Mouse (Mus musculus) hindlimb bud, embryonic 11.5 days (tissue): ENCODE data around the gene Fam81a.
A peak's percentile ranks its signal among the peaks of the same experiment; 100 is the strongest.

ENCODE experiments used
- DNase-seq: peaks from one replicate; pipeline ENCODE4 v3.0.0-alpha.2; 2012; ENCODE audit warnings: low read depth, low spot score; ENCODE audit errors: extremely low spot score

Fam81a gene

DNA sequence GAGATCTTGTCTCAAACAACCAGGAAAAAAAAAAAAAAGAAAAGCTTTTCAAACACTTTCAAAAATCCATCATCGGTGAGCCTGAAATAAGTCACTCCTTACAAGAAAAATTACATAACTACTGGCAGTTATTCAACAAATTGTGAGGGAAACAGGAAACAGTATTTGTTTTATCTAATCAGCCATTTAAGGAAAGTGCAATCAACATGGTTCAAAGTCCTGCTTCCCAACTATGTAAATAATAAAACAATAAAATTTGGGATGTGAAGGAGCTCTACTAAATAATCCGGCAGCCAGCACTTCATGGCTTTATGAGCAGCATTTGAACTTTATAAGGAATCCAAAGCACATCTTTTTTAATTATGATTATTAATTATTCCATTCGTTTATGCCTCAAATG, 80.3 kb downstream of the Fam81a start:
- DNase-seq: no peak

- DNase-seq: no peak
Measured at GRCm38 (mm10) chr9:70053411-70053810, 88.9 kb downstream of the Fam81a start.

DNA sequence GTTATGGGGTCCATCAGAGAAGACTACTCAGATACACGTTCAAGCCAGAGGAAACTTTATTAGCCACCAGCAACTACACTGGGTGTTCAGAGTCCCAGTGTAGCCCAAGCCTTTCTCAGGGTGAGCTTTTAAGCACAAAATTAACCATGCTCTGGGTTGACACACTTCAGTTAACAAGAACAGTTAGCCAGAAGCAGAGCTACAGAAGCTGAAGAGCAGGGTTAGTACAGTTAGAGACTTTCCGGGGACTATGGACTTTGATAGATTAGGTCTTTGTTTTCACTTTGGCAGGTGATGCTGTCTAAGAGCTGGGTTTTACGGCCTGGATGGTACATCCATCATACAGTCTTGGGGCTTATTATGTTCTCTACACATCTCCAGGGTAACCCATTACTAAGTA, 89.6 kb downstream of the Fam81a start:
- DNase-seq: no peak

- no peak for DNase-seq
Measured at GRCm38 (mm10) chr9:70049839-70050238, 92.5 kb downstream of the Fam81a start.

- DNase-seq: no peak
Measured at GRCm38 (mm10) chr9:70049416-70049783, 93.0 kb downstream of the Fam81a start.

DNA sequence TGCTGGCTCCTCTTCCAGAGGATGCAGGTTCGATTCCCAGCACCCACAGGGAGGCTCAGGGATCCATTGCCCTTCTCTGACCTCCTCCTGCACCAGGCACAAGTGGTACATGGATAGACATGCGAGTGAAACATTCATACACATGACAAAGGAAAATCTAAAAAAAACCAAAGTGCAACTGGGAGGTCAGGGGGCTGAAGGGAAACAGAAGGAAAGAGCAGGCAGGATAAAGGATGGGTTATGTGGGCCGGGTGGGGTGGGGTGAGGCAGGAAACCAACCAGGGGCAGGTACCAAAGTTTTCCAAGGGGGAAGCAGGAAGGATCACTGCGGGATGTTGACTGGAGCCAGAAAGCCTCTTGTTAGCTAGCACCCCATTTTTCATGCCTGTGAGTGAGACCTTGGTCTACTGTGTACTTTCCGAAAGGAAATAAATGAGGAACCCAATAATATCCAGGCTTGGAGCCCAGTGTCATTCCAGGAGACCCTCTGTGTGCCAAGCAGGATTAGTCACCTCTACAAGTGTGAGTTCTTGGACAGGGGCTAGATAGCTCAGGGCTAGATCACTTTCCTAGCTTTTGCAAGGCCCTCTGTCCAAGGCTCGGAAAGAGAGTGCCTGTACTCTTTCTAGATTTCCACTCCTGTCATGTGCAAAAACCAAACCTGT, 93.5 kb downstream of the Fam81a start:
- no peak for DNase-seq

- DNase-seq: no peak
Measured at GRCm38 (mm10) chr9:70048280-70048679, 94.1 kb downstream of the Fam81a start.

DNA sequence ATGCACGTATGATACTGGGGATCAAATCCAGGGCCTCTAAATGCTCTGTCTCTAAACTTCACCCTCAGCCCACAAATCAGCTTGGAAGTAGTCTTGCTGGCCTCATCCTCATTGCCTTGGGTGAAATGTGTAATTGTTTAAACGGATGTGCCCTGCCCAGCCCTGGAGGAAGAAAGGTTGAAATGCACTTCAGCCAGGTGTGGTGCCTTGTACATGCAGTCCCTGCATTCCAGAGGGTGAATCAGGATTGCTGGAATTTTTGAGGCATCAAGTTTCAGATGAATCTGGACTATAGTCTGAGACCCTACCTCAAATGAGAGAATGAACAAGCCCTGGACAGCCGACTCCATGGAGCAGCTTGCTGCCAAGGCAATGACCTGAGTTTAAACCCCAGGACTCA, 94.5 kb downstream of the Fam81a start:
- peak; percentile 33 for DNase-seq

DNA sequence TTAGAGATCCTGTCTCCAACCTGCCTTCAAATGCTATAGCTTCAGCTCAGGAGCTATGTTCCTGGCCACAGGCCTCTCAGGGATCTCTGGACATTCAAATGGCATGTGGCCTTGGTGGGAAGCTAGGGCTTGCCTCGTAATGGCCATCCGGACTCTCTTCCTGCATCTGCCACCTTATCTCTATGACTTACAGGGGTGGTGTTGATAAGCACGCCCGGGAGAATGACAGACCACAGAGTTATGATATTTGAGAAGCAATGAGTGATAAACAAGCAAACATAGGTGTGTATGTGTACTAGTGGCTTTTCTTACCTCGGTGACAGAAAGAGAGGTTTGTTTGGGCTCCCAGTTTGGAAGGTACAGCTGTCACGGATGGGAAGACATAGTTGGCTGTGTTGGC, 96.1 kb downstream of the Fam81a start:
- DNase-seq: no peak

DNA sequence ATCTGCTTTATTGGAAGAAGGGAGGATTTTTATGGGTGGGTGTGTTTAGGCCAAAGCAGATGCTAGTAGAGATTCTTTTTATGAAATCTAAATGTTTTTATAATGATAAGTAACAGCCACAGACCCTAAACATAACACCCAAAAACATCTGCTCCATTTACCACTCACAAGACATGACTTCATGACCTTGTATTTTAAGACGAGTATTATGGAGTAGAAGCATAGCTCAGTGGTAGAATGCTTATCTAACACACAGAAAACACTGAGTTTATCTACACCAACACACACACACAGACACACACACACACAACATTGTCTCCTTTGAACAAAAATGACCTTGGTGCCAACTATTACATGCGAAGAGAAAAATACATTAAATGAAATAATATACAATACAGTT, 97.5 kb downstream of the Fam81a start:
- DNase-seq: no peak

GRCm38 (mm10) chr9:70042935-70043334, 99.4 kb downstream of the Fam81a start:
- DNase-seq: no peak

- no peak for DNase-seq
Measured at GRCm38 (mm10) chr9:70042137-70042536, 100.2 kb downstream of the Fam81a start.

DNA sequence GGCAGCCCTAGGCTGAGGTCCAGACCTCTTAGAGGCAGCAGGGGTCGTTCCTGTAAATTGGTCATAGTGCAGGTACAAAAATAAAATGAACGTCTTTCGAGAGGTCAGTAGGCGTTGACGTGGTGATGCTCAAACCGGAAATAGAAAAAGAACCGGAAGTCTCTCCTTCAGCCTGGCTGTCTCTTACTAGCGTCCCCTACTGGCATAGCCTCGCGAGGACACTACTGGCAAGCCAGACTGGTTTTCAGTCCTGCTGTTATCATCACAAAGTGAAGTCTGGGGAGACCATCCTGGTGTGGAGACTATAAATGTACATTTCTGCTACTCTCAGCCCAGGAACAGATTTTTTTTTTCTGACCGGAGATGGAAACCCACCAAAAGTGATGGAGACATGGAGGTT, 101.8 kb downstream of the Fam81a start:
- no peak for DNase-seq

DNA sequence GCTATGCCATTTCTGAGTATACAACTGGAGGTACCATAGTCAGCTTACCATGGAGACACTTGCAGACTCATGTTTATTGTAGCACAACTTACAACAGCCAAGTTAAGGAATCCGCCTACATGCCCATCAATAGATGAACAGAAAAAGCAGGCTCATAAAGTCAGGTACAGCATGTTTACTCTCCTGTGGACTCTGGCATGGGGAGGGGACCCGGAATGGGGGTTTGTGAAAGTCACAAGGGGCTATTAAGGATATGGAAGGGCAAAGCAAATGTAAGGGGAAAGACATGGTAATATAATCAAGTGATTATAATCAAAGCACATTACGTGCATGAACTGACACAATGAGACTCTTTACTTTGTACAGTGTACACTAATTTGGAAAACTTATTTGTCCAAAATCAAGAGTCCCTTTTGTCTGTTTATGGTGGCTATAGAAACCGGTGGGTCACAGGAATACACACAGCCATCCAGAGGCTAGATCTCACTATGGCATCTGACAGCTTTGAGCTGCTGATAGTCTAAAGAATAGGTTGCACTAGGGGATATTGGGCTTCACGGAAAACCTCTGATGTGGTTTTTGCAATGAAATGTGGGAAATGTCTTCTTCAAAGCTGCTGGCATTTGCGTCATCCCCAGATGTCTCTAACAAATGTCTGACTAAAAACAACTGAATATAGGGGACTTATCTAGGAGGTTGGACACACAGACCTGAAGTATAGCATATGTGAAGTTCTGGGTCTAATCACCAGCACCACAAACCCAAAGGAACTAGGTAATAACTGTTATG, 102.6 kb downstream of the Fam81a start:
- DNase-seq: no peak
